Mouse (Mus musculus): ENCODE data around the gene Ifitm2. TPM values are rescaled to one million over a fixed set of nuclear protein-coding genes. Genes with fewer than 3 reads are reported as not detected.
A peak's percentile ranks its signal among the peaks of the same experiment; 100 is the strongest.

Ifitm2 gene
- polyA plus RNA-seq, 1 experiment from 2014 or later: 798 TPM

- 33% methylated on average over 4 of the region's 4 CpGs for WGBS (ENCODE audit: insufficient replicate concordance)
- no peak for TF ChIP-seq EP300 (IDR thresholded peaks at IDR 0.05; ENCODE audit: low read depth)
- no peak for TF ChIP-seq CTCF (IDR thresholded peaks at IDR 0.05; ENCODE audit: low read depth)
- no peak for DNase-seq
- H3K4me3 ChIP-seq (ENCODE audit: low read depth, low read length): no peak overlapping the region
- no peaks in the 10 kb centered on the region; the same call in 1 of the 2 replicates for H3K36me3 ChIP-seq (replicated peaks; ENCODE audit: insufficient read depth, low read length)
- H3K9ac ChIP-seq (replicated peaks): no peak overlapping the region
- H3K27me3 ChIP-seq (ENCODE audit: insufficient read depth, low read length): peaks cover 27% of the 10 kb centered on the region
- no peaks in the 10 kb centered on the region for H3K9me3 ChIP-seq (ENCODE audit: low read length)
- H3K27ac ChIP-seq (ENCODE audit: low read depth): no peak overlapping the region
- H3K4me1 ChIP-seq (ENCODE audit: insufficient read depth): peaks cover 11% of the 10 kb centered on the region
- ATAC-seq: no peak
- H3K4me2 ChIP-seq (ENCODE audit: low read depth, low read length): no peak overlapping the region
Observed at GRCm38 (mm10) chr7:140919911-140920310, 35.9 kb downstream of the Ifitm2 start.

DNA sequence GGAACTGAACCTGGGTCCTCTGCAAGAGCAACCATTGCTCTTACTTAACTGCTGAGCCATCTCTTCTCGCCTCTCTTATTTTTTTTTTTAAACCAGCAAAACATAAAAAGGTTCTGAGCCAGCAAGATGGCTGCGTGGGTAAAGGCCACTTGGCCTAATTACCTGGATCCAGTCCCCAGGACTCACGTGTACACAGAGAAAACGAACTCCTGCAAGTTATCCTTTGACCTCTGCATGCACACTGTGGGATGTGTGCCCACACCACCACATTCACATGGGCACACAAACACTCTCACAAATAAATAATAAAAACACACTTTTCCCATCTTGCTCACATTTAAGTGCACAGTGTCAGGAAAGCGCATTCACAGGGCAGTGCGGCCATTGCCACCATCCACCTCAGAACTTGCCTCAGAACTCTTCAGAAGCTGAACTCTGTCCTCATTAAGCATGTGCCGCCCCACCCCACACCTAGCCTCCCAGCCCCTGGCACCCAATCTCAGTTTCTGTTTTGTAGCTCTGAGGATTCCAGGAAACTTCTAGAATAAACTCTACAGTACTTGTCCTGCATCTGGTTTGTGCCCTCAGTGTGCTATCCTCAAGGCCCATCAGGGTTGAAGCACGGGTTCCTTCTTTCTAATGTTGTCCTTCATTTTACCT, 41.6 kb downstream of the Ifitm2 start:
- 75% methylated on average over 8 of the region's 8 CpGs for WGBS (ENCODE audit: insufficient replicate concordance)
- Histone ChIP-seq H3K27me3 (ENCODE audit: insufficient read depth, low read length) (no peaks in the 10 kb centered on the region), H3K9me3 (ENCODE audit: low read length) (no peaks in the 10 kb centered on the region), H3K4me2 (ENCODE audit: low read depth, low read length) (no peak overlapping the region), H3K4me3 (ENCODE audit: low read depth, low read length) (no peak overlapping the region), H3K27ac (ENCODE audit: low read depth) (peak overlapping the region; percentile 83), H3K36me3 (replicated peaks; ENCODE audit: insufficient read depth, low read length) (no peaks in the 10 kb centered on the region), H3K4me1 (ENCODE audit: insufficient read depth) (peaks cover 11% of the 10 kb centered on the region), H3K9ac (replicated peaks) (no peak overlapping the region)
- ATAC-seq: no peak
- no peak for TF ChIP-seq EP300 (IDR thresholded peaks at IDR 0.05; ENCODE audit: low read depth)
- no peak for TF ChIP-seq CTCF (IDR thresholded peaks at IDR 0.05; ENCODE audit: low read depth)
- no peak for DNase-seq

GRCm38 (mm10) chr7:140912846-140913482, 42.8 kb downstream of the Ifitm2 start:
- ATAC-seq (peak; percentile 26; the same call in 1 of the 2 replicates), DNase-seq (no peak)
- Histone ChIP-seq H3K4me3 (ENCODE audit: low read depth, low read length) (no peak overlapping the region), H3K27me3 (ENCODE audit: insufficient read depth, low read length) (no peaks in the 10 kb centered on the region), H3K9me3 (ENCODE audit: low read length) (no peaks in the 10 kb centered on the region), H3K4me2 (ENCODE audit: low read depth, low read length) (peak overlapping the region; percentile 13; the same call in 1 of the 2 replicates), H3K4me1 (ENCODE audit: insufficient read depth) (peaks cover 11% of the 10 kb centered on the region), H3K9ac (replicated peaks) (no peak overlapping the region), H3K36me3 (replicated peaks; ENCODE audit: insufficient read depth, low read length) (no peaks in the 10 kb centered on the region), H3K27ac (ENCODE audit: low read depth) (peak overlapping the region; percentile 83)
- no peak for TF ChIP-seq EP300 (IDR thresholded peaks at IDR 0.05; ENCODE audit: low read depth)
- no peak for TF ChIP-seq CTCF (IDR thresholded peaks at IDR 0.05; ENCODE audit: low read depth)
- 63% methylated on average over 5 of the region's 5 CpGs for WGBS (ENCODE audit: insufficient replicate concordance)

DNA sequence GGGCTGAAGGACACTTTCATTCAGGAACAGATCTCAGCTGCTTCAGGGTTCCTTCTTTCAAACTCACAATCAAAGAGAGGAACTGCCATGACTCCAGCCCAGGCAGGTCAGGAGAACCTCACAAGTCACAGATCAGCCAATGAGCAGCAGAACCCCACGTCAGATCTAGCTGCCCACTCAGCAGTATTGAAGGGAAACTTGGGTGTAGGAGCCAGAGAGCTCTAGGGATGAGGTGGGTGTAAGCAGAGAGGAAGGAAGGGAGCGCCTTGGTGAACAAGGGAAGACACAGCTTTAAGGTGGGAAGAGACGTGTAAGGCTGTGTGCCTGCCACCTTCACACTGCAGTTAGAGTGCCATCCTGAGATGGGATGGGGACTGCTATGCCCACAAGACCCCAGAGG, 43.5 kb downstream of the Ifitm2 start:
- no peaks in the 10 kb centered on the region for H3K36me3 ChIP-seq (replicated peaks; ENCODE audit: insufficient read depth, low read length)
- DNase-seq (no peak), ATAC-seq (no peak)
- H3K4me2 ChIP-seq (ENCODE audit: low read depth, low read length): peak overlapping the region; percentile 2; the same call in 1 of the 2 replicates
- peaks cover 11% of the 10 kb centered on the region for H3K4me1 ChIP-seq (ENCODE audit: insufficient read depth)
- H3K27ac ChIP-seq (ENCODE audit: low read depth): peak overlapping the region; percentile 83
- H3K9me3 ChIP-seq (ENCODE audit: low read length): no peaks in the 10 kb centered on the region
- no peak overlapping the region for H3K4me3 ChIP-seq (ENCODE audit: low read depth, low read length)
- TF ChIP-seq EP300 (IDR thresholded peaks at IDR 0.05; ENCODE audit: low read depth) (no peak), CTCF (IDR thresholded peaks at IDR 0.05; ENCODE audit: low read depth) (no peak)
- H3K27me3 ChIP-seq (ENCODE audit: insufficient read depth, low read length): no peaks in the 10 kb centered on the region
- WGBS (ENCODE audit: insufficient replicate concordance): 51% methylated on average over 3 of the region's 3 CpGs
- H3K9ac ChIP-seq (replicated peaks): no peak overlapping the region

DNA sequence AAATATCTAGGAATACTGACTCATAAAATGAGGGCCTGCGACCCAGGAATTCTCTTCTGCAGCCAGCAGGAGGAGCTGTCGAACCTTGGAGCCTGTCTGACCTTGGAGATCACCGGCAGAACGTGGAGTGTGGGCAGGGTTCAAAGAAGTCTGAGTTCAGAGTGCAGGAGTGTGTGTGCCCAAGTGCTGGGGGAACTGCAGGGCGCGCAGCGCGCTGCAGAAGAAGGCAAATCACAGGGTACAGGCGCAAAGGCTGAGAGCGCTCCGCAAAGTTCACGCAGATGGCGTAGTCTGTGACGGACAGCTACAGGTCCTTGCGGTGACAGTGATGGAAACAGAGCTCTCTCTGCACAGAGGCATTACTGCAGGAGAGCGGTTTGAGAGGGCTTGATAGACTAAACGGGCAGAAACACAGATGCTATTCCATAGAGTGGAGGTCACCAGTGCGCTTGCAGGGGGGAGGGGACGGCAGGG, 47.1 kb downstream of the Ifitm2 start:
- no peak overlapping the region; the same call in 1 of the 2 replicates for H3K9ac ChIP-seq (replicated peaks)
- DNase-seq (peak; percentile 81), ATAC-seq (peak; percentile 46)
- peak overlapping the region; percentile 39 for H3K4me3 ChIP-seq (ENCODE audit: low read depth, low read length)
- TF ChIP-seq EP300 (IDR thresholded peaks at IDR 0.05; ENCODE audit: low read depth): no peak
- TF ChIP-seq CTCF (IDR thresholded peaks at IDR 0.05; ENCODE audit: low read depth): peak; percentile 87
- no peaks in the 10 kb centered on the region for H3K27me3 ChIP-seq (ENCODE audit: insufficient read depth, low read length)
- peak overlapping the region; percentile 86 for H3K27ac ChIP-seq (ENCODE audit: low read depth)
- no peaks in the 10 kb centered on the region for H3K36me3 ChIP-seq (replicated peaks; ENCODE audit: insufficient read depth, low read length)
- peaks cover 8% of the 10 kb centered on the region for H3K4me1 ChIP-seq (ENCODE audit: insufficient read depth)
- peak overlapping the region; percentile 75 for H3K4me2 ChIP-seq (ENCODE audit: low read depth, low read length)
- WGBS (ENCODE audit: insufficient replicate concordance): 1% methylated on average over 19 of the region's 19 CpGs
- H3K9me3 ChIP-seq (ENCODE audit: low read length): no peaks in the 10 kb centered on the region

GRCm38 (mm10) chr7:140908181-140908580, 47.6 kb downstream of the Ifitm2 start:
- Histone ChIP-seq H3K27me3 (ENCODE audit: insufficient read depth, low read length) (no peaks in the 10 kb centered on the region), H3K9me3 (ENCODE audit: low read length) (no peaks in the 10 kb centered on the region), H3K4me3 (ENCODE audit: low read depth, low read length) (no peak overlapping the region), H3K36me3 (replicated peaks; ENCODE audit: insufficient read depth, low read length) (no peaks in the 10 kb centered on the region), H3K4me1 (ENCODE audit: insufficient read depth) (peaks cover 7% of the 10 kb centered on the region), H3K4me2 (ENCODE audit: low read depth, low read length) (peak overlapping the region; percentile 75), H3K9ac (replicated peaks) (no peak overlapping the region; the same call in 1 of the 2 replicates), H3K27ac (ENCODE audit: low read depth) (peak overlapping the region; percentile 86)
- TF ChIP-seq EP300 (IDR thresholded peaks at IDR 0.05; ENCODE audit: low read depth) (no peak), CTCF (IDR thresholded peaks at IDR 0.05; ENCODE audit: low read depth) (no peak)
- DNase-seq (peak; percentile 60), ATAC-seq (peak; percentile 58)
- WGBS (ENCODE audit: insufficient replicate concordance): 34% methylated on average over 7 of the region's 7 CpGs

Measured in liver, postnatal 0 days (tissue).